Mouse (Mus musculus): Measurements from ENCODE around the gene Pdk3.

- no peak for TF ChIP-seq CTCF (IDR thresholded peaks at IDR 0.05; ENCODE audit: low read depth, low read length)
- TF ChIP-seq POLR2A (IDR thresholded peaks at IDR 0.05; ENCODE audit: extremely low read depth, insufficient read depth, low read length) = no peak
Measured at GRCm38 (mm10) chrX:93729529-93729928, 102.5 kb downstream of the Pdk3 start.
